Mouse (Mus musculus) liver, embryonic 12.5 days (tissue): ENCODE data around the gene Cd4. TPM values are rescaled to one million over a fixed set of nuclear protein-coding genes. Genes with fewer than 3 reads are reported as not detected.
"Not testable (repeated sequence)": the region's sequence is repeated elsewhere in the genome, so short reads cannot be mapped to it uniquely, and the experiment has no call there.

Experiments
- ATAC-seq: fragments of 200-750 bp; cut with Nextera tagmentation; 2 replicates; pipeline ENCODE4 v1.8.0; 2017; ENCODE audit warnings: moderate number of reproducible peaks, mild to moderate bottlenecking, moderate library complexity
- H3K27ac ChIP-seq: fragments of 300-500 bp; sonication (generic); 2 replicates; pipeline ENCODE4 v1.5.1; 2016; ENCODE audit warnings: mild to moderate bottlenecking
- H3K27me3 ChIP-seq: fragments of 300-500 bp; sonication (generic); replicated peaks from 2 replicates; pipeline ENCODE4 v1.6.1; 2016; ENCODE audit warnings: mild to moderate bottlenecking, moderate library complexity
- H3K36me3 ChIP-seq: fragments of 300-500 bp; sonication (generic); 2 replicates; pipeline ENCODE4 v1.6.1; 2016; ENCODE audit warnings: mild to moderate bottlenecking, moderate library complexity
- H3K4me1 ChIP-seq: fragments of 300-500 bp; sonication (generic); 2 replicates; pipeline ENCODE4 v1.6.1; 2016
- H3K4me2 ChIP-seq: fragments of 300-500 bp; sonication (generic); 2 replicates; pipeline ENCODE4 v1.6.1; 2016; ENCODE audit warnings: mild to moderate bottlenecking, moderate library complexity
- H3K4me3 ChIP-seq: fragments of 300-500 bp; sonication (generic); 2 replicates; pipeline ENCODE4 v1.5.1; 2016; ENCODE audit warnings: mild to moderate bottlenecking, moderate library complexity
- H3K9ac ChIP-seq: fragments of 300-500 bp; sonication (generic); 2 replicates; pipeline ENCODE4 v1.6.1; 2016; ENCODE audit warnings: mild to moderate bottlenecking, moderate library complexity
- H3K9me3 ChIP-seq: fragments of 300-500 bp; sonication (generic); replicated peaks from 2 replicates; pipeline ENCODE4 v1.6.1; 2016; ENCODE audit warnings: mild to moderate bottlenecking, moderate library complexity
- WGBS: fragments of 180-500 bp; shearing (Covaris S2); methylation state at CpG from one replicate; pipeline ENCODE4 v1.1.7; 2016; ENCODE audit not compliant: insufficient replicate concordance; 5-methylcytosine and 5-hydroxymethylcytosine counted together
- polyA plus RNA-seq: library from polyadenylated mRNA; unstranded; fragments of >200 nt; fragmentation: Nextera tagmentation; extraction: Ambion mirVana; gene quantifications from 2 replicates; pipeline ENCODE4 v1.2.1, GENCODE M21; 2016

Gene Cd4
- polyA plus RNA-seq, 1 experiment from 2014 or later, result 0.07 TPM

GRCm38 (mm10) chr6:124900801-124901480 lies 12.9 kb upstream of the Cd4 start:
- H3K9ac ChIP-seq, result no peak overlapping the region
- H3K4me3 ChIP-seq, result no peak overlapping the region
- no peak overlapping the region for H3K27ac ChIP-seq
- H3K4me1 ChIP-seq, result peaks cover 15% of the 10 kb centered on the region
- 21% methylated on average over 10 of the region's 10 CpGs for WGBS
- no peaks in the 10 kb centered on the region for H3K9me3 ChIP-seq
- no peaks in the 10 kb centered on the region for H3K36me3 ChIP-seq
- H3K4me2 ChIP-seq, result no peak overlapping the region
- H3K27me3 ChIP-seq, result peaks cover 14% of the 10 kb centered on the region; the same call in 1 of the 2 replicates
- no peak for ATAC-seq

GRCm38 (mm10) chr6:124900056-124900800 lies 12.2 kb upstream of the Cd4 start:
- no peak for ATAC-seq
- whole genome bisulfite sequencing, result 52% methylated on average over 8 of the region's 8 CpGs
- no peaks in the 10 kb centered on the region for H3K36me3 ChIP-seq

GRCm38 (mm10) chr6:124898359-124898758 lies 10.3 kb upstream of the Cd4 start:
- Histone ChIP-seq H3K9ac (no peak overlapping the region), H3K4me1 (no peaks in the 10 kb centered on the region), H3K27ac (no peak overlapping the region), H3K27me3 (no peaks in the 10 kb centered on the region), H3K36me3 (no peaks in the 10 kb centered on the region), H3K4me3 (no peak overlapping the region), H3K4me2 (no peak overlapping the region), H3K9me3 (no peaks in the 10 kb centered on the region)
- 19% methylated on average over 3 of the region's 3 CpGs for WGBS
- no peak for ATAC-seq

More at GRCm38 (mm10) chr6:124900056-124900800, 12.2 kb upstream of the Cd4 start:
- Histone ChIP-seq H3K9ac (no peak overlapping the region), H3K27ac (no peak overlapping the region), H3K4me3 (no peak overlapping the region), H3K27me3 (peaks cover 7% of the 10 kb centered on the region; the same call in 1 of the 2 replicates), H3K4me2 (no peak overlapping the region), H3K9me3 (no peaks in the 10 kb centered on the region), H3K4me1 (peaks cover 15% of the 10 kb centered on the region)

- H3K36me3 ChIP-seq, H3K9me3 ChIP-seq, H3K27me3 ChIP-seq, H3K4me1 ChIP-seq, ATAC-seq, H3K27ac ChIP-seq, H3K9ac ChIP-seq, H3K4me3 ChIP-seq, H3K4me2 ChIP-seq: not testable (repeated sequence)
- WGBS, result 74% methylated on average over 2 of the region's 2 CpGs
Observed at GRCm38 (mm10) chr6:124894113-124894512, 6.1 kb upstream of the Cd4 start.

- no peaks in the 10 kb centered on the region for H3K4me1 ChIP-seq
- no peaks in the 10 kb centered on the region for H3K36me3 ChIP-seq
- no peak overlapping the region for H3K27ac ChIP-seq
- no peaks in the 10 kb centered on the region for H3K9me3 ChIP-seq
- H3K27me3 ChIP-seq, result no peaks in the 10 kb centered on the region
- no peak overlapping the region for H3K4me3 ChIP-seq
- ATAC-seq, result no peak
- no peak overlapping the region for H3K4me2 ChIP-seq
- H3K9ac ChIP-seq, result no peak overlapping the region
- WGBS, result 46% methylated on average over 6 of the region's 6 CpGs
Observed at GRCm38 (mm10) chr6:124890997-124891396, 3.0 kb upstream of the Cd4 start.

GRCm38 (mm10) chr6:124888555-124889125 lies 619 bp upstream of the Cd4 start:
- Histone ChIP-seq H3K27ac (no peak overlapping the region), H3K9ac (no peak overlapping the region), H3K4me2 (no peak overlapping the region), H3K4me3 (no peak overlapping the region), H3K9me3 (no peaks in the 10 kb centered on the region), H3K4me1 (no peaks in the 10 kb centered on the region), H3K36me3 (no peaks in the 10 kb centered on the region), H3K27me3 (no peaks in the 10 kb centered on the region)
- WGBS, result 78% methylated on average over 6 of the region's 6 CpGs
- no peak for ATAC-seq

GRCm38 (mm10) chr6:124885956-124886381 lies 2.1 kb downstream of the Cd4 start:
- H3K27ac ChIP-seq, result no peak overlapping the region
- H3K4me1 ChIP-seq, result no peaks in the 10 kb centered on the region
- ATAC-seq, result no peak
- no peak overlapping the region for H3K9ac ChIP-seq
- no peak overlapping the region for H3K4me3 ChIP-seq
- no peaks in the 10 kb centered on the region for H3K27me3 ChIP-seq
- H3K36me3 ChIP-seq, result no peaks in the 10 kb centered on the region
- no peak overlapping the region for H3K4me2 ChIP-seq
- WGBS, result 69% methylated on average over 8 of the region's 8 CpGs
- no peaks in the 10 kb centered on the region for H3K9me3 ChIP-seq

GRCm38 (mm10) chr6:124884714-124885500 lies 3.1 kb downstream of the Cd4 start:
- no peak overlapping the region for H3K4me3 ChIP-seq
- no peak overlapping the region for H3K27ac ChIP-seq
- WGBS, result 46% methylated on average over 10 of the region's 10 CpGs
- no peaks in the 10 kb centered on the region for H3K27me3 ChIP-seq
- H3K4me2 ChIP-seq, result no peak overlapping the region
- no peaks in the 10 kb centered on the region for H3K36me3 ChIP-seq
- H3K9me3 ChIP-seq, result no peaks in the 10 kb centered on the region
- no peak overlapping the region for H3K9ac ChIP-seq
- no peak for ATAC-seq
- H3K4me1 ChIP-seq, result no peaks in the 10 kb centered on the region

GRCm38 (mm10) chr6:124883351-124883750 lies 4.7 kb downstream of the Cd4 start:
- Histone ChIP-seq H3K9ac (no peak overlapping the region), H3K36me3 (no peaks in the 10 kb centered on the region), H3K4me3 (no peak overlapping the region), H3K27ac (no peak overlapping the region), H3K9me3 (no peaks in the 10 kb centered on the region), H3K4me2 (no peak overlapping the region), H3K4me1 (no peaks in the 10 kb centered on the region), H3K27me3 (0 out of 2 replicates have a peak, but pooled peaks cover 4% of the 10 kb centered on the region)
- 71% methylated on average over 10 of the region's 10 CpGs for WGBS
- no peak for ATAC-seq

GRCm38 (mm10) chr6:124881821-124882220 lies 6.2 kb downstream of the Cd4 start:
- H3K36me3 ChIP-seq, result no peaks in the 10 kb centered on the region
- no peak for ATAC-seq
- 0 out of 2 replicates have a peak, but pooled peaks cover 4% of the 10 kb centered on the region for H3K27me3 ChIP-seq
- H3K27ac ChIP-seq, result no peak overlapping the region
- H3K9ac ChIP-seq, result no peak overlapping the region
- H3K4me1 ChIP-seq, result no peaks in the 10 kb centered on the region
- H3K9me3 ChIP-seq, result no peaks in the 10 kb centered on the region
- WGBS, result 76% methylated on average over 9 of the region's 9 CpGs
- H3K4me3 ChIP-seq, result no peak overlapping the region
- H3K4me2 ChIP-seq, result no peak overlapping the region

GRCm38 (mm10) chr6:124879390-124879789 lies 8.6 kb downstream of the Cd4 start:
- WGBS, result 46% methylated on average over 6 of the region's 6 CpGs
- ATAC-seq, result no peak
- no peak overlapping the region for H3K4me3 ChIP-seq
- H3K9me3 ChIP-seq, result no peaks in the 10 kb centered on the region
- no peak overlapping the region for H3K9ac ChIP-seq
- H3K4me2 ChIP-seq, result no peak overlapping the region
- H3K36me3 ChIP-seq, result no peaks in the 10 kb centered on the region
- no peak overlapping the region for H3K27ac ChIP-seq
- no peaks in the 10 kb centered on the region for H3K4me1 ChIP-seq
- 0 out of 2 replicates have a peak, but pooled peaks cover 9% of the 10 kb centered on the region for H3K27me3 ChIP-seq
